Mouse (Mus musculus): ENCODE measurements around the gene Xrra1.

The Xrra1 gene

GRCm38 (mm10) chr7:99858813-99859585 lies at the start of gene Xrra1:
TSS of gene Xrra1 (plus strand) at chr7:99859116.
- peak; percentile 97 for DNase-seq (ENCODE audit: low read depth)

- no peak for DNase-seq (ENCODE audit: low read depth)
Measured at GRCm38 (mm10) chr7:99810814-99811213, 48.1 kb upstream of the Xrra1 start.

- no peak for DNase-seq (ENCODE audit: low read depth)
Measured at GRCm38 (mm10) chr7:99811661-99812060, 47.3 kb upstream of the Xrra1 start.

- DNase-seq (ENCODE audit: low read depth), result peak; percentile 75
Measured at GRCm38 (mm10) chr7:99813394-99813793, 45.5 kb upstream of the Xrra1 start.

GRCm38 (mm10) chr7:99818181-99818725 lies 40.7 kb upstream of the Xrra1 start:
- DNase-seq (ENCODE audit: low read depth), result peak; percentile 64

GRCm38 (mm10) chr7:99821953-99822352 lies 37.0 kb upstream of the Xrra1 start:
- DNase-seq (ENCODE audit: low read depth), result no peak

- peak; percentile 40 for DNase-seq (ENCODE audit: low read depth)
Measured at GRCm38 (mm10) chr7:99822426-99822825, 36.5 kb upstream of the Xrra1 start.

- peak; percentile 35 for DNase-seq (ENCODE audit: low read depth)
Measured at GRCm38 (mm10) chr7:99823045-99823663, 35.8 kb upstream of the Xrra1 start.

GRCm38 (mm10) chr7:99824649-99825483 lies 34.0 kb upstream of the Xrra1 start:
- no peak for DNase-seq (ENCODE audit: low read depth)

GRCm38 (mm10) chr7:99825511-99825910 lies 33.4 kb upstream of the Xrra1 start:
- no peak for DNase-seq (ENCODE audit: low read depth)

GRCm38 (mm10) chr7:99826096-99826495 lies 32.8 kb upstream of the Xrra1 start:
- DNase-seq (ENCODE audit: low read depth), result no peak

- DNase-seq (ENCODE audit: low read depth), result peak; percentile 92
Measured at GRCm38 (mm10) chr7:99828083-99828570, 30.8 kb upstream of the Xrra1 start, which contains the start of gene Neu3. TSS of gene Neu3 (minus strand) at chr7:99828417.

- no peak for DNase-seq (ENCODE audit: low read depth)
Measured at GRCm38 (mm10) chr7:99833115-99833845, 25.6 kb upstream of the Xrra1 start.

GRCm38 (mm10) chr7:99833846-99834222 lies 25.1 kb upstream of the Xrra1 start:
- DNase-seq (ENCODE audit: low read depth), result no peak

- DNase-seq (ENCODE audit: low read depth), result no peak
Measured at GRCm38 (mm10) chr7:99834314-99834853, 24.5 kb upstream of the Xrra1 start.

GRCm38 (mm10) chr7:99836781-99837180 lies 22.1 kb upstream of the Xrra1 start:
- no peak for DNase-seq (ENCODE audit: low read depth)

- DNase-seq (ENCODE audit: low read depth), result no peak
Measured at GRCm38 (mm10) chr7:99837358-99838071, 21.4 kb upstream of the Xrra1 start.

- no peak for DNase-seq (ENCODE audit: low read depth)
Measured at GRCm38 (mm10) chr7:99838241-99838640, 20.7 kb upstream of the Xrra1 start.

- no peak for DNase-seq (ENCODE audit: low read depth)
Measured at GRCm38 (mm10) chr7:99845533-99846236, 13.2 kb upstream of the Xrra1 start.

- no peak for DNase-seq (ENCODE audit: low read depth)
Measured at GRCm38 (mm10) chr7:99850534-99850933, 8.4 kb upstream of the Xrra1 start.
